Mouse (Mus musculus) urinary bladder, adult 2 months (tissue): ENCODE results near the gene Prss57. TPM values are rescaled to one million over a fixed set of nuclear protein-coding genes. Genes with fewer than 3 reads are reported as not detected.

Experiments
- DNase-seq: peaks from one replicate; pipeline ENCODE4 v3.0.0; 2022; ENCODE audit warnings: low spot score
- polyA plus RNA-seq: library from polyadenylated mRNA; depleted of rRNA; stranded (reverse); fragments of >200 nt; gene quantifications from 2 replicates; pipeline ENCODE4 v1.2.3, GENCODE M21; 2012; rRNA removed

Gene Prss57
- 0.47 and 0.49 TPM in 2 replicates for polyA plus RNA-seq

- no peak for DNase-seq
Measured at GRCm38 (mm10) chr10:79790861-79791260, at the start of gene Prss57. Prss57 (minus strand) TSS chr10:79790961.

- DNase-seq = no peak
Measured at GRCm38 (mm10) chr10:79840091-79840490, 49.3 kb upstream of the Prss57 start.

GRCm38 (mm10) chr10:79838151-79838550 lies 47.4 kb upstream of the Prss57 start:
- DNase-seq = no peak

GRCm38 (mm10) chr10:79836918-79837317 lies 46.2 kb upstream of the Prss57 start:
- no peak for DNase-seq

- peak; percentile 65 for DNase-seq
Measured at GRCm38 (mm10) chr10:79834769-79835398, 44.1 kb upstream of the Prss57 start.

- DNase-seq = no peak
Measured at GRCm38 (mm10) chr10:79832786-79833181, 42.0 kb upstream of the Prss57 start.

- DNase-seq = no peak
Measured at GRCm38 (mm10) chr10:79832026-79832785, 41.4 kb upstream of the Prss57 start.

GRCm38 (mm10) chr10:79831583-79831982 lies 40.8 kb upstream of the Prss57 start:
- DNase-seq = no peak

GRCm38 (mm10) chr10:79824413-79824812 lies 33.7 kb upstream of the Prss57 start:
- DNase-seq = no peak

GRCm38 (mm10) chr10:79823011-79823410 lies 32.2 kb upstream of the Prss57 start:
- DNase-seq = no peak

- DNase-seq = no peak
Measured at GRCm38 (mm10) chr10:79822372-79822771, 31.6 kb upstream of the Prss57 start.

- DNase-seq = no peak
Measured at GRCm38 (mm10) chr10:79821731-79822130, 31.0 kb upstream of the Prss57 start.

GRCm38 (mm10) chr10:79820782-79821181 lies 30.0 kb upstream of the Prss57 start, which contains the start of gene Misp:
Misp (plus strand) TSS chr10:79820989.
- DNase-seq = no peak

GRCm38 (mm10) chr10:79820277-79820676 lies 29.5 kb upstream of the Prss57 start:
- no peak for DNase-seq

- DNase-seq = no peak
Measured at GRCm38 (mm10) chr10:79819606-79820005, 28.8 kb upstream of the Prss57 start.

- DNase-seq = no peak
Measured at GRCm38 (mm10) chr10:79818225-79818624, 27.5 kb upstream of the Prss57 start.

- DNase-seq = no peak
Measured at GRCm38 (mm10) chr10:79817111-79817510, 26.4 kb upstream of the Prss57 start.

GRCm38 (mm10) chr10:79815671-79816494 lies 25.1 kb upstream of the Prss57 start:
- DNase-seq = no peak

- no peak for DNase-seq
Measured at GRCm38 (mm10) chr10:79814271-79814842, 23.6 kb upstream of the Prss57 start.

- DNase-seq = peak; percentile 84
Measured at GRCm38 (mm10) chr10:79811736-79812637, 21.2 kb upstream of the Prss57 start.

- DNase-seq = no peak
Measured at GRCm38 (mm10) chr10:79808728-79809127, 18.0 kb upstream of the Prss57 start.
